Mouse (Mus musculus): Measurements from ENCODE around the gene Smg6. TPM values are rescaled to one million over a fixed set of nuclear protein-coding genes. Genes with fewer than 3 reads are reported as not detected.

Smg6 gene
- total RNA-seq, 1 experiment, result 19.9 TPM

GRCm38 (mm10) chr11:75083031-75083430, 157.4 kb downstream of the Smg6 start:
- H3K4me3 ChIP-seq (ENCODE audit: insufficient read depth in 1 of 2, low read depth in 1 of 2, low read length in 2 of 2, poor library complexity in 1 of 2, severe bottlenecking in 1 of 2), result no peak overlapping the region
- DNase-seq (ENCODE audit: low read depth, low spot score), result no peak
- no peak overlapping the region for H3K27ac ChIP-seq (ENCODE audit: insufficient read depth, low read depth, low read length, poor library complexity, severe bottlenecking)
- H3K9ac ChIP-seq (ENCODE audit: insufficient read depth, low read depth, low read length, poor library complexity, severe bottlenecking), result no peak overlapping the region
- no peak for TF ChIP-seq ZC3H11A (IDR thresholded peaks at IDR 0.05; ENCODE audit: borderline replicate concordance, low read depth, low read length)
- no peak for TF ChIP-seq CHD2 (IDR thresholded peaks at IDR 0.05; ENCODE audit: low read depth, low read length)
- TF ChIP-seq HCFC1 (IDR thresholded peaks at IDR 0.05; ENCODE audit: borderline replicate concordance, insufficient read depth, low read length), result no peak
- H3K4me1 ChIP-seq (ENCODE audit: control insufficient read depth in 2 of 2, insufficient read depth in 2 of 2, low read length in 2 of 2, poor library complexity in 1 of 2), result no peaks in the 10 kb centered on the region
- in situ Hi-C loops (cut with MboI; ENCODE audit: low sequenced_read_pairs in 2 of 2, unreplicated experiment in 2 of 2), result no loop called here
- no peaks in the 10 kb centered on the region for H3K36me3 ChIP-seq (ENCODE audit: control insufficient read depth, insufficient read depth, low read length, poor library complexity, severe bottlenecking)
- no peaks in the 10 kb centered on the region for H3K9me3 ChIP-seq (ENCODE audit: control insufficient read depth, insufficient read depth, low read depth, low read length)

- DNase-seq (ENCODE audit: low read depth, low spot score), result no peak
- Histone ChIP-seq H3K27ac (ENCODE audit: insufficient read depth, low read depth, low read length, poor library complexity, severe bottlenecking) (no peak overlapping the region), H3K9me3 (ENCODE audit: control insufficient read depth, insufficient read depth, low read depth, low read length) (no peaks in the 10 kb centered on the region), H3K4me3 (ENCODE audit: insufficient read depth in 1 of 2, low read depth in 1 of 2, low read length in 2 of 2, poor library complexity in 1 of 2, severe bottlenecking in 1 of 2) (no peak overlapping the region), H3K36me3 (ENCODE audit: control insufficient read depth, insufficient read depth, low read length, poor library complexity, severe bottlenecking) (no peaks in the 10 kb centered on the region), H3K9ac (ENCODE audit: insufficient read depth, low read depth, low read length, poor library complexity, severe bottlenecking) (no peak overlapping the region), H3K4me1 (ENCODE audit: control insufficient read depth in 2 of 2, insufficient read depth in 2 of 2, low read length in 2 of 2, poor library complexity in 1 of 2) (no peaks in the 10 kb centered on the region)
- in situ Hi-C loops (cut with MboI; ENCODE audit: low sequenced_read_pairs in 2 of 2, unreplicated experiment in 2 of 2), result no loop called here
- no peak for TF ChIP-seq ZC3H11A (IDR thresholded peaks at IDR 0.05; ENCODE audit: borderline replicate concordance, low read depth, low read length)
- no peak for TF ChIP-seq HCFC1 (IDR thresholded peaks at IDR 0.05; ENCODE audit: borderline replicate concordance, insufficient read depth, low read length)
- TF ChIP-seq MAFK (IDR thresholded peaks at IDR 0.05; ENCODE audit: insufficient read depth, low read depth, low read length), result no peak
- TF ChIP-seq ZNF384 (IDR thresholded peaks at IDR 0.05; ENCODE audit: low read depth, low read length), result no peak
Observed at GRCm38 (mm10) chr11:75092159-75092558, 166.5 kb downstream of the Smg6 start.

GRCm38 (mm10) chr11:75092656-75093055, 167.0 kb downstream of the Smg6 start:
- Histone ChIP-seq H3K36me3 (ENCODE audit: control insufficient read depth, insufficient read depth, low read length, poor library complexity, severe bottlenecking) (no peaks in the 10 kb centered on the region), H3K9ac (ENCODE audit: insufficient read depth, low read depth, low read length, poor library complexity, severe bottlenecking) (no peak overlapping the region), H3K4me1 (ENCODE audit: control insufficient read depth in 2 of 2, insufficient read depth in 2 of 2, low read length in 2 of 2, poor library complexity in 1 of 2) (no peaks in the 10 kb centered on the region), H3K9me3 (ENCODE audit: control insufficient read depth, insufficient read depth, low read depth, low read length) (no peaks in the 10 kb centered on the region), H3K4me3 (ENCODE audit: insufficient read depth in 1 of 2, low read depth in 1 of 2, low read length in 2 of 2, poor library complexity in 1 of 2, severe bottlenecking in 1 of 2) (no peak overlapping the region), H3K27ac (ENCODE audit: insufficient read depth, low read depth, low read length, poor library complexity, severe bottlenecking) (no peak overlapping the region)
- in situ Hi-C loops (cut with MboI; ENCODE audit: low sequenced_read_pairs in 2 of 2, unreplicated experiment in 2 of 2), result no loop called here
- DNase-seq (ENCODE audit: low read depth, low spot score), result no peak
- no peak for TF ChIP-seq HCFC1 (IDR thresholded peaks at IDR 0.05; ENCODE audit: borderline replicate concordance, insufficient read depth, low read length)
- no peak for TF ChIP-seq CHD2 (IDR thresholded peaks at IDR 0.05; ENCODE audit: low read depth, low read length)
- TF ChIP-seq MAFK (IDR thresholded peaks at IDR 0.05; ENCODE audit: insufficient read depth, low read depth, low read length), result no peak
- TF ChIP-seq ZNF384 (IDR thresholded peaks at IDR 0.05; ENCODE audit: low read depth, low read length), result no peak
- no peak for TF ChIP-seq ZC3H11A (IDR thresholded peaks at IDR 0.05; ENCODE audit: borderline replicate concordance, low read depth, low read length)

- no peak for DNase-seq (ENCODE audit: low read depth, low spot score)
- no peak overlapping the region for H3K27ac ChIP-seq (ENCODE audit: insufficient read depth, low read depth, low read length, poor library complexity, severe bottlenecking)
- no peaks in the 10 kb centered on the region for H3K4me1 ChIP-seq (ENCODE audit: control insufficient read depth in 2 of 2, insufficient read depth in 2 of 2, low read length in 2 of 2, poor library complexity in 1 of 2)
- H3K9ac ChIP-seq (ENCODE audit: insufficient read depth, low read depth, low read length, poor library complexity, severe bottlenecking), result no peak overlapping the region
- in situ Hi-C loops (cut with MboI; ENCODE audit: low sequenced_read_pairs in 2 of 2, unreplicated experiment in 2 of 2), result no loop called here
- no peaks in the 10 kb centered on the region for H3K36me3 ChIP-seq (ENCODE audit: control insufficient read depth, insufficient read depth, low read length, poor library complexity, severe bottlenecking)
- H3K4me3 ChIP-seq (ENCODE audit: insufficient read depth in 1 of 2, low read depth in 1 of 2, low read length in 2 of 2, poor library complexity in 1 of 2, severe bottlenecking in 1 of 2), result no peak overlapping the region
- no peaks in the 10 kb centered on the region for H3K9me3 ChIP-seq (ENCODE audit: control insufficient read depth, insufficient read depth, low read depth, low read length)
- TF ChIP-seq HCFC1 (IDR thresholded peaks at IDR 0.05; ENCODE audit: borderline replicate concordance, insufficient read depth, low read length) (no peak), CHD2 (IDR thresholded peaks at IDR 0.05; ENCODE audit: low read depth, low read length) (no peak), MAFK (IDR thresholded peaks at IDR 0.05; ENCODE audit: insufficient read depth, low read depth, low read length) (no peak)
Observed at GRCm38 (mm10) chr11:75094759-75095158, 169.1 kb downstream of the Smg6 start.

- no peak for DNase-seq (ENCODE audit: low read depth, low spot score)
- Histone ChIP-seq H3K36me3 (ENCODE audit: control insufficient read depth, insufficient read depth, low read length, poor library complexity, severe bottlenecking) (no peaks in the 10 kb centered on the region), H3K27ac (ENCODE audit: insufficient read depth, low read depth, low read length, poor library complexity, severe bottlenecking) (no peak overlapping the region), H3K4me1 (ENCODE audit: control insufficient read depth in 2 of 2, insufficient read depth in 2 of 2, low read length in 2 of 2, poor library complexity in 1 of 2) (peaks cover 0 to 5% of the 10 kb centered on the region in 2 experiments; a peak in 2 of 4 replicates), H3K9ac (ENCODE audit: insufficient read depth, low read depth, low read length, poor library complexity, severe bottlenecking) (no peak overlapping the region), H3K9me3 (ENCODE audit: control insufficient read depth, insufficient read depth, low read depth, low read length) (no peaks in the 10 kb centered on the region), H3K4me3 (ENCODE audit: insufficient read depth in 1 of 2, low read depth in 1 of 2, low read length in 2 of 2, poor library complexity in 1 of 2, severe bottlenecking in 1 of 2) (no peak overlapping the region)
- TF ChIP-seq MAFK (IDR thresholded peaks at IDR 0.05; ENCODE audit: insufficient read depth, low read depth, low read length) (no peak), ZNF384 (IDR thresholded peaks at IDR 0.05; ENCODE audit: low read depth, low read length) (no peak), CHD2 (IDR thresholded peaks at IDR 0.05; ENCODE audit: low read depth, low read length) (no peak), HCFC1 (IDR thresholded peaks at IDR 0.05; ENCODE audit: borderline replicate concordance, insufficient read depth, low read length) (no peak)
- in situ Hi-C loops (cut with MboI; ENCODE audit: low sequenced_read_pairs in 2 of 2, unreplicated experiment in 2 of 2), result no loop called here
Observed at GRCm38 (mm10) chr11:75102763-75103339, 177.2 kb downstream of the Smg6 start.
